Mouse (Mus musculus): Measurements from ENCODE around the gene Cped1. TPM values are rescaled to one million over a fixed set of nuclear protein-coding genes. Genes with fewer than 3 reads are reported as not detected.
"Not testable (repeated sequence)": the region's sequence is repeated elsewhere in the genome, so short reads cannot be mapped to it uniquely, and the experiment has no call there.

Cped1 gene
- polyA plus RNA-seq, 1 experiment from 2014 or later = 6.9 TPM

DNA sequence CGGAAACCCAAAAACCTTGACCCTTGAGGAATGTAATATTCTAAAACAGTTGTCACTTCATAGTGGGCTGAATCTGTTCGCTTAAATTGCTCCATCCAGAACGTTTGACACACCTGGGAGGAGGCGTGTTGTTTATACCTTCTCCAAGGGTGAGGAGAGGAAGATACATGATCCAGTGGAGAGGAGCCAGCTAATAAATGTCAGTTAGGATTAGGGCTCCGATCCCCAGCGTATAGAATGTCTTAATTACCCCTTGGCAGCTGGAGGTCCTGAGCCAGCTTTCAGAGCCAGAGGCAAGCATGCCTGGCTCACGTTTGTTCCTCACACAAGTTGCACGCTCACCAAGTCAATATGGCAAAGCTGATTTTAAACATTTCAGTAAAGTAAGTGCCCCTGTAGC, 118.5 kb downstream of the Cped1 start:
- no peak overlapping the region for H3K4me2 ChIP-seq (ENCODE audit: low read length)
- no peaks in the 10 kb centered on the region for H3K27me3 ChIP-seq (ENCODE audit: control insufficient read depth, insufficient read depth, low read length)
- no peak overlapping the region for H3K9ac ChIP-seq (ENCODE audit: low read length)
- H3K9me3 ChIP-seq (ENCODE audit: control insufficient read depth, low read length) = no peaks in the 10 kb centered on the region
- WGBS = 62% methylated on average over 8 of the region's 8 CpGs
- H3K27ac ChIP-seq (replicated peaks in 1 of 2; ENCODE audit: control insufficient read depth in 1 of 2, insufficient read depth in 1 of 2, low read depth in 2 of 2, low read length in 2 of 2) = no peak overlapping the region
- no peak overlapping the region for H3K4me3 ChIP-seq (ENCODE audit: control insufficient read depth in 1 of 2, insufficient read depth in 1 of 2, low read depth in 1 of 2, low read length in 2 of 2)
- H3K36me3 ChIP-seq (ENCODE audit: control insufficient read depth, insufficient read depth, low read length) = no peaks in the 10 kb centered on the region
- ATAC-seq (ENCODE audit: insufficient number of reproducible peaks, insufficient read depth, low FRiP score, low read depth) = no peak
- H3K4me1 ChIP-seq (ENCODE audit: control insufficient read depth in 2 of 2, insufficient read depth in 2 of 2, low read length in 2 of 2) = no peaks in the 10 kb centered on the region

DNA sequence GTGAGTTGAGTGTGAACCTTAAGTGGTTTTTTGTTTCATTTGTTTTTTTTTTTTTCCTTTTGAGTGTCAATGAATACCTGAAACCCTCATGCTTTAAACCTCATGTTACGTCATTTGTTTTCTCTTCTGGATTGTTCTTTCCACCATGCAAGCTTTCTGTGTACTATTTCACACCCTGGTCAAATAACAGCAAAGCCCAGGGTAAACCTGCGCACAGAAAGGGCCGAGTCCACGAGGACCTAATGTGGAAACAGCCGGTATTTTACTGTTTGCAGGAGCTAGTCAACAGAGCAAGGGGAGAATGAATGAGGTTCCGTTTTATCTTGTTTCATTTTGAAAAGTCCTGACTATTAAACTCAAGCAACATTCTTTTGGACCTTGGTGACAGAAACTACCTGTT, 128.4 kb downstream of the Cped1 start:
- Histone ChIP-seq H3K9me3 (ENCODE audit: control insufficient read depth, low read length) (no peaks in the 10 kb centered on the region), H3K36me3 (ENCODE audit: control insufficient read depth, insufficient read depth, low read length) (no peaks in the 10 kb centered on the region), H3K27ac (replicated peaks in 1 of 2; ENCODE audit: control insufficient read depth in 1 of 2, insufficient read depth in 1 of 2, low read depth in 2 of 2, low read length in 2 of 2) (no peak overlapping the region), H3K4me1 (ENCODE audit: control insufficient read depth in 2 of 2, insufficient read depth in 2 of 2, low read length in 2 of 2) (no peaks in the 10 kb centered on the region), H3K9ac (ENCODE audit: low read length) (no peak overlapping the region), H3K27me3 (ENCODE audit: control insufficient read depth, insufficient read depth, low read length) (no peaks in the 10 kb centered on the region), H3K4me2 (ENCODE audit: low read length) (no peak overlapping the region), H3K4me3 (ENCODE audit: control insufficient read depth in 1 of 2, insufficient read depth in 1 of 2, low read depth in 1 of 2, low read length in 2 of 2) (no peak overlapping the region)
- 83% methylated on average over 6 of the region's 6 CpGs for WGBS
- ATAC-seq (ENCODE audit: insufficient number of reproducible peaks, insufficient read depth, low FRiP score, low read depth) = no peak

DNA sequence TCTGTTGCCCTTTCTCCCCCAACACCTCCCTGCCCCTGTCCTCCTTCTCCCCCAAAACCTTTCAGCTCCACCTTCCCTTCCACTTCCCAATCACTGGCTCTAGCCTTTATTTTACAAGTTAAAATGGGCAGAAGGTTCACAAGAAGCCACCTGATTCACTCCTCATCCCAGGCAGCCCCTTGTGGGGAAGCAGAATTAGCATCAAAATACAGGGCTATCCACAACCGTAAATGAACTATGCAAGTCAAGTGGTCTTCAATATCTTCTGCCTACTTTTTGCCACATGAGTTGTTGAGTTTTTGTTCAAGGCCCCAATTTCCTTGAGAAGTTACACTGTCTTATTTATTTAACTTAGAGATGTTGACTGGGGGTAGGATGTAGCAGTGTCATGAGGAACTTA, 131.0 kb downstream of the Cped1 start:
- 76% methylated on average over 1 of the region's 1 CpGs for WGBS
- H3K9ac ChIP-seq (ENCODE audit: low read length) = no peak overlapping the region
- no peak for ATAC-seq (ENCODE audit: insufficient number of reproducible peaks, insufficient read depth, low FRiP score, low read depth)
- H3K4me3 ChIP-seq (ENCODE audit: control insufficient read depth in 1 of 2, insufficient read depth in 1 of 2, low read depth in 1 of 2, low read length in 2 of 2) = no peak overlapping the region
- H3K4me1 ChIP-seq (ENCODE audit: control insufficient read depth in 2 of 2, insufficient read depth in 2 of 2, low read length in 2 of 2) = no peaks in the 10 kb centered on the region
- H3K9me3 ChIP-seq (ENCODE audit: control insufficient read depth, low read length) = no peaks in the 10 kb centered on the region
- no peaks in the 10 kb centered on the region for H3K27me3 ChIP-seq (ENCODE audit: control insufficient read depth, insufficient read depth, low read length)
- H3K4me2 ChIP-seq (ENCODE audit: low read length) = no peak overlapping the region
- H3K27ac ChIP-seq (replicated peaks in 1 of 2; ENCODE audit: control insufficient read depth in 1 of 2, insufficient read depth in 1 of 2, low read depth in 2 of 2, low read length in 2 of 2) = no peak overlapping the region
- no peaks in the 10 kb centered on the region for H3K36me3 ChIP-seq (ENCODE audit: control insufficient read depth, insufficient read depth, low read length)

DNA sequence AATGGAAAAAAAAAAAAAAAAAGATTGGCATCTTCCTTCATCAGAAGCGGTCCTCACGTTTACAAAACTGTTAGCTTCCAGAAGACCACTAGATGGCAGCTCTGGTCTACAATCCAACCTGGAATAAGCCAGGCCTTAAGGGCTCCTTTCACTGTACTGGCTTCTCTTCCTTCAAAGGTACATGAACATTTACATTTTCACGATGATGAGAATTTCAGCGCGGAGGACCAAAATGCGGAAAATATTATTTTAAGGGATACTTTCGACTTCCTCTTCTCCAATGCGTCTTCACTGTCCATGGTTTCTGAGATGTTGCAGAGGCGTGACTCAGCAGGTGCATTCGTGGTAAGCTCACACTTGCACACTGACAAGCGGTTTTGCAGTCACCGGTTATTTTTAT, 136.4 kb downstream of the Cped1 start:
- Histone ChIP-seq H3K4me2 (ENCODE audit: low read length) (no peak overlapping the region), H3K4me3 (ENCODE audit: control insufficient read depth in 1 of 2, insufficient read depth in 1 of 2, low read depth in 1 of 2, low read length in 2 of 2) (no peak overlapping the region), H3K36me3 (ENCODE audit: control insufficient read depth, insufficient read depth, low read length) (no peaks in the 10 kb centered on the region), H3K27ac (replicated peaks in 1 of 2; ENCODE audit: control insufficient read depth in 1 of 2, insufficient read depth in 1 of 2, low read depth in 2 of 2, low read length in 2 of 2) (no peak overlapping the region), H3K27me3 (ENCODE audit: control insufficient read depth, insufficient read depth, low read length) (no peaks in the 10 kb centered on the region), H3K9ac (ENCODE audit: low read length) (no peak overlapping the region), H3K4me1 (ENCODE audit: control insufficient read depth in 2 of 2, insufficient read depth in 2 of 2, low read length in 2 of 2) (no peaks in the 10 kb centered on the region), H3K9me3 (ENCODE audit: control insufficient read depth, low read length) (no peaks in the 10 kb centered on the region)
- ATAC-seq (ENCODE audit: insufficient number of reproducible peaks, insufficient read depth, low FRiP score, low read depth) = no peak
- WGBS = 35% methylated on average over 12 of the region's 12 CpGs

DNA sequence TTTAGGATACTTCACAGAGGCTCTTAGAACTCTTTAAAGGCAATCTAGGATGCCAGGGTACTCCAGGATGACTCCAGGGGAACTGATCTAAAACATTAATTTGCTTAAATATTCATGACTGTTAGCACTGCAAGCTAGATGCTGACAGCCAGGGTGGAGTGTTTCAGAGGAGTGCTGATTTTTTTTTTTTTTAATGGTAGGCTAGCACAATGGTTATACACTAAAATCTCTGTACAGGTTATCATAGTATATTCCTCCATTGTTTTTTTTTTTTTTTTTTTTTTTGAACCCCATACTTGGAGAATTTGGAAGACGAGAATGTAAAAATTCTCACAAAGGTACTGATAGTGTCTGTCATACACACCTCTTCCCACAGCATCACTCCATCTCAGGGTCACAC, 137.0 kb downstream of the Cped1 start:
- 78% methylated on average over 1 of the region's 1 CpGs for WGBS
- H3K36me3 ChIP-seq (ENCODE audit: control insufficient read depth, insufficient read depth, low read length) = no peaks in the 10 kb centered on the region
- H3K9ac ChIP-seq (ENCODE audit: low read length) = no peak overlapping the region
- no peaks in the 10 kb centered on the region for H3K4me1 ChIP-seq (ENCODE audit: control insufficient read depth in 2 of 2, insufficient read depth in 2 of 2, low read length in 2 of 2)
- H3K9me3 ChIP-seq (ENCODE audit: control insufficient read depth, low read length) = no peaks in the 10 kb centered on the region
- H3K4me2 ChIP-seq (ENCODE audit: low read length) = no peak overlapping the region
- no peak overlapping the region for H3K4me3 ChIP-seq (ENCODE audit: control insufficient read depth in 1 of 2, insufficient read depth in 1 of 2, low read depth in 1 of 2, low read length in 2 of 2)
- no peak for ATAC-seq (ENCODE audit: insufficient number of reproducible peaks, insufficient read depth, low FRiP score, low read depth)
- H3K27ac ChIP-seq (replicated peaks in 1 of 2; ENCODE audit: control insufficient read depth in 1 of 2, insufficient read depth in 1 of 2, low read depth in 2 of 2, low read length in 2 of 2) = no peak overlapping the region
- no peaks in the 10 kb centered on the region for H3K27me3 ChIP-seq (ENCODE audit: control insufficient read depth, insufficient read depth, low read length)

DNA sequence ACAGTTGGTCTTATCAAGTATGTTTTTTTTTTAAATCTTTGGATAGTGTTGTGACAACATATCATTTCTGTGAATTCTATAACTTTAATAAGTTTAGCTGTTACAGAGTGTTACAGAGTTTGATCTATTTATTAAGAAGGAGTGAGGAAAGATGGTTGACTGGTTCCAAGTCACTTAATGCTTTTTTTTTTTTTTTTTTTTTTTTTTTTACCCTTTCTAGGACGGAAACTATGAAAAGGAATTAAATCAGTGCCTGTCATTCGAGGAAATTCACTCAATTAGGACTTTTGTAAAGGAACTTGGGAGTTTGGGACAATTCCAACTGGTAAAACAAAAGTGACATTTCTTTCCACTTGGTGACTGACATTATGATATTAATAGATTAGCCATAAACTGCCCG, 137.6 kb downstream of the Cped1 start:
- no peaks in the 10 kb centered on the region for H3K27me3 ChIP-seq (ENCODE audit: control insufficient read depth, insufficient read depth, low read length)
- H3K4me3 ChIP-seq (ENCODE audit: control insufficient read depth in 1 of 2, insufficient read depth in 1 of 2, low read depth in 1 of 2, low read length in 2 of 2) = no peak overlapping the region
- no peak overlapping the region for H3K9ac ChIP-seq (ENCODE audit: low read length)
- ATAC-seq (ENCODE audit: insufficient number of reproducible peaks, insufficient read depth, low FRiP score, low read depth) = no peak
- H3K9me3 ChIP-seq (ENCODE audit: control insufficient read depth, low read length) = no peaks in the 10 kb centered on the region
- no peak overlapping the region for H3K4me2 ChIP-seq (ENCODE audit: low read length)
- WGBS = 59% methylated on average over 3 of the region's 3 CpGs
- H3K27ac ChIP-seq (replicated peaks in 1 of 2; ENCODE audit: control insufficient read depth in 1 of 2, insufficient read depth in 1 of 2, low read depth in 2 of 2, low read length in 2 of 2) = no peak overlapping the region
- no peaks in the 10 kb centered on the region for H3K36me3 ChIP-seq (ENCODE audit: control insufficient read depth, insufficient read depth, low read length)
- no peaks in the 10 kb centered on the region for H3K4me1 ChIP-seq (ENCODE audit: control insufficient read depth in 2 of 2, insufficient read depth in 2 of 2, low read length in 2 of 2)

DNA sequence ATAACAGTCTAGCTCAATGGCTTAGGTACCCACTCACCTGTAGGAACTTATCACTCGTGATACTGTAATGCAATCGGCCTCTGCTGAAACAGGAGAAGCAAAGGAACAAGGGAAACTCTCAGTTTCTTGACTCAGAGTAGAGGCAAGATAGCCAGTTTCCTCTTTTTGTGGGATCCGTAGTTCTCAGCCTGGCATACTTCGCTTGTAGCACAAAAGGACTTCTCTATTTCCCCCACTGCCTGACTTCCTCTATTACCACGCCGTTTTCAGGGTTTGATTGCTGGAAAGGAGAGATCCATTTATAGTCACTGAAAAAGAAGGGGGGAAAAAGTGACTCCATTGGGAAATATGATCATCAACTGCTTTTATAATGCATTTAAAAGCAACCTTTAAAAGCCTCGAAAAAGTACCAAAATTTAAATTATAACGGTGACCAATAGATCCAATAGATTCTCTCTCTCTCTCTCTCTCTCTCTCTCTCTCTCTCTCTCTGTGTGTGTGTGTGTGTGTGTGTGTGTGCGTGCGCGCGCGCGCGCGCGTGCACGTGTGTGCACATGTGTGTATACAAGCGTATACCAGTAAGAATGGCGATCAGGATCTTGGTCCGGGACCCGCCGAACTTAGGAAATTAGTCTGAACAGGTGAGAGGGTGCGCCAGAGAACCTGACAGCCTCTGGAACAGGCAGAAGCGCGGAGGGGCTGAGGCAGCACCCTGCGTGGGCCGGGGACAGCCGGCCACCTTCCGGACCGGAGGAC, 139.0 kb downstream of the Cped1 start:
- H3K4me3 ChIP-seq (ENCODE audit: control insufficient read depth in 1 of 2, insufficient read depth in 1 of 2, low read depth in 1 of 2, low read length in 2 of 2); H3K9me3 ChIP-seq (ENCODE audit: control insufficient read depth, low read length); ATAC-seq (ENCODE audit: insufficient number of reproducible peaks, insufficient read depth, low FRiP score, low read depth); H3K27ac ChIP-seq (replicated peaks in 1 of 2; ENCODE audit: control insufficient read depth in 1 of 2, insufficient read depth in 1 of 2, low read depth in 2 of 2, low read length in 2 of 2); H3K27me3 ChIP-seq (ENCODE audit: control insufficient read depth, insufficient read depth, low read length); H3K4me1 ChIP-seq (ENCODE audit: control insufficient read depth in 2 of 2, insufficient read depth in 2 of 2, low read length in 2 of 2); H3K36me3 ChIP-seq (ENCODE audit: control insufficient read depth, insufficient read depth, low read length); H3K4me2 ChIP-seq (ENCODE audit: low read length); H3K9ac ChIP-seq (ENCODE audit: low read length): not testable (repeated sequence)
- WGBS = 71% methylated on average over 24 of the region's 31 CpGs

DNA sequence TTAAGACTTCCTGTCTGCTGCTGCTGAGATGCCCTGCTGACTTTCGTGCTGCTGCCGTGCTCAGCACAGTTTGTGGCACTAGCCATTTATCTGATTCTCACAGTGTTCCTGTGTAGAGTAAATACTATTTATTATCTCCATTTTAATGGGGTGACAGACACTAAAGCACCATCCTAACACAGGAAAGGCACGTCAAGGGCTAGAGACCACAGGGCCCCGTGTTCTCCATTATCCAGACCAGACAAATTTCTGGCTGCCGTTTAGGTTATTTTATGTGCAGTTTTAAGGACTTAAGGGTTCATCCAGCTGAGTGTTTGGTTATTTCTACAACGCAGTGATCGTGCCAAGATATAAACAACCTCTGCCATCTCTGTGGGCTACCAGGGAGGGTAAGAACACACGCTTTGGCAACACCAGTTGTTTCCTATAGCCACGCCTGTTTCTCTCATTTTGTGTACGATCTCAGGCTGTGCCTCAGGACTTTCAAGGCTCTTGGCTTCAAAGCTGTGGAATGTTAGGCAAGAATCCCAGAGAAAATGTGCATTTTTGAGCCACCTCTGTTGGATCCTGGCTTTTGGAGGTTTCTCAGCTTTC, 149.4 kb downstream of the Cped1 start:
- Histone ChIP-seq H3K4me1 (ENCODE audit: control insufficient read depth in 2 of 2, insufficient read depth in 2 of 2, low read length in 2 of 2) (no peaks in the 10 kb centered on the region), H3K27ac (replicated peaks in 1 of 2; ENCODE audit: control insufficient read depth in 1 of 2, insufficient read depth in 1 of 2, low read depth in 2 of 2, low read length in 2 of 2) (no peak overlapping the region), H3K4me3 (ENCODE audit: control insufficient read depth in 1 of 2, insufficient read depth in 1 of 2, low read depth in 1 of 2, low read length in 2 of 2) (no peak overlapping the region), H3K9ac (ENCODE audit: low read length) (no peak overlapping the region), H3K9me3 (ENCODE audit: control insufficient read depth, low read length) (no peaks in the 10 kb centered on the region), H3K27me3 (ENCODE audit: control insufficient read depth, insufficient read depth, low read length) (no peaks in the 10 kb centered on the region), H3K4me2 (ENCODE audit: low read length) (no peak overlapping the region), H3K36me3 (ENCODE audit: control insufficient read depth, insufficient read depth, low read length) (no peaks in the 10 kb centered on the region)
- 71% methylated on average over 10 of the region's 10 CpGs for WGBS
- no peak for ATAC-seq (ENCODE audit: insufficient number of reproducible peaks, insufficient read depth, low FRiP score, low read depth)
